Mouse (Mus musculus): ENCODE results near the gene Traip.
A peak's percentile ranks its signal among the peaks of the same experiment; 100 is the strongest.
"Not testable (repeated sequence)": the region's sequence is repeated elsewhere in the genome, so short reads cannot be mapped to it uniquely, and the experiment has no call there.

Gene Traip

DNA sequence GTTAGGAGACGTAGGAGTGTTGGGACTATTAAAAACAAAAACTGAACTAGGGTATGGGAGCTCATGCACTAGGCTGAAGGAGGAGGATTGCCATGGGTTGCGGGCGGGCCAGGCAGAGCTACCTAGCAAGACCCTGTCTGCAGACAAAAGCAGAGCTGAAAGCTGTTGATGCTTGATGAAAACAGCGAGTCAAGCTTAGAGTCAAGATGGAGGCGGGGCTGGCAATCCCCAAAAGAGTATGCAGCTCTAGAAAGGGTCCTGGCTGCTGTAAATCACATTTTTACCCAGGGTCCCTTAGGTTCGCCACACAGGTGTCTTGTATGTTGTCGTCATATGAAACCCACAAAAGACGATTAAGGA is 53.6 kb downstream of the Traip start:
- peak; percentile 39 to 46 for DNase-seq

DNA sequence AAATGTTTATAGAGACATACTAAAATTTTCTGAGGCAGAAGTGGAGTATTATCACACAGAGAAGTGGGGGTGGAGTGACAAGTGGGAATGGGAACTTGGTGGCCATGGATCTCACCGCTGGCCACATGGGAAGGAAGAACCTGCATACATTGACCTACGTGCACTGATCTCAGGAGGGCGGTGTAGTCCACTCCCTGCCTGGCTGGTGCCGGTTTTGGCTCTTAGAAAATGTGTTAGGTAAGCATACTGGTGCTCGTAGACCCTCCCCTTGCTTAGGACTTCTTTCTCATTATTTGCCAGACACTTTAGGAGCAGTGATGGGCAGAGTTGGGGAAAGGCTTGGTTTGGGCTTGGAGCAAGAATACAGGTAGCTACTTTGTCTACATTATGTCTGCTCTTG is 58.1 kb downstream of the Traip start:
- DNase-seq = no peak

DNA sequence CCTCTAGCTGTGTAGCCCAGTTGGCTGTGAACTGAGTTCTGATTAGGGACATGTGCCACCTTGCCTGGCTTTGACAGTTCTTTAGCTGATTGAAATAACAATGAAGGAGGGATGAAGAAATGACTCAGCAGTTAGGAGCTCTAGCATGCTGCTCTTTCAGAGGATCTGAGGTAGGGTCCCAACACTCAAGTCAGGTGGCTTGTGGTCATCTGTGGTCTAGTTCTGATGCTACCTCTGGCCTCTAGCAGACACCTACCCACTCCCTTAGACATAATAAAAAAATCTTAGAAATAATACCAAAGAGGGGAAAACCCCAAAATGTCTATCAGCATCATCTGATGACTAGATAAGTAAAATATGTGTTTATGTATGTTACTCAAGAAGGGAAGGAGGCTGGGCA is 60.4 kb downstream of the Traip start:
- no peak for DNase-seq

DNA sequence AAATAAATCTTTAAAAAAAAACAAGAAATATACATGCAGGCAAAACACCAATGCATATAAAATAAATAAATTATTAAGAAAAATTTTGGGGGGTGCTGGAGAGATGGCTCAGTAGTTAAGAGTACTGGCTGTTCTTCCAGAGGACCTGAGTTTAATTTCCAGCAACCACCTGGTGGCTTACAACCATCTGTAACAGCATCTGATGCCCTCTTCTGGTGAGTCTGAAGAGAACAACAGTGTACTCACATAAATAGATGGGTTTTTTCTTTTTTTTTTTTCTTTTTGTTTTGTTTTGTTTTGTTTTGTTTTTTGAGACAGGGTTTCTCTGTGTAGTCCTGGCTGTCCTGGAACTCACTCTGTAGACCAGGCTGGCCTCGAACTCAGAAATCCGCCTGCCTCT is 63.6 kb downstream of the Traip start:
- not testable (repeated sequence) for DNase-seq

DNA sequence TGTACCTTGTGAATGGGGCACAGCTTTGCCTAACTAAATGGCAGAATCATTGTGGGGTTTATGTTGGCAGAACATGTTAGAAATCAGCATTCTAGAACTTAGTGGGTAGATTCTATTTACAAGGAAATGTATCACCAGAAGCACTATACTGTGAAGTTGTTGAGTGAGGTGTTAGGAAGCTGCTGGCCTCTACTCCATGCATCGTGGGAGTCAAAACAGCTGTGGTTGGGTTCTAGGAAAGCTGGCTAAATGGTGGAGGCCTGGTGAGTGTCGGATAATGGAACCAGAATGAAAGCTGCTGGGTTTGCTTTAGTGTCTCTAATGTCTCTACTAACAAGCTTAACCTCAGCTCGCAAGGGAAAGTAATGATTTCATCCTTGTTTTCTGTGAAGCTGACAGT is 67.2 kb downstream of the Traip start:
- DNase-seq = no peak

DNA sequence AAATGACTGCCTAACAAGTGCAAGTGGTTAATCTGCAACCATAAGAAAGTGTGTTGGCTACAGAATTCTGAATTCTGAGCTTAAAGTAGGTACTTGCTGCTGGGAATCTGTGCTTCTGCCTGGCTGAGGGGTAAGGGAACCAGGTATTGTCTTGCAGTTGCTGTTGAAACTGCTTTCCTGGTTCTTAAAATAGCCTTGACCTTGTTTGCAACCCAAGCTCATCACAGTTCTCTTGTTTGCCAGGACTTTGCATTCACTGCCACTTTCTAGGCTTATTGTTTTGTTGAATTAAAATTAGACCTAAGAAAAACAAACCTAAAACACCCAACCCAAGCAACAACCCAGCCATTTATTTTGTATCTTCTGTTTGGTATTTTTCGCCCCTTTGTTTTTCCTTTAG is 70.8 kb downstream of the Traip start:
- DNase-seq = no peak
